16 mouse cellular contexts compared by ENCODE assay signal in genomic region chr10:80625764-80626163, GRCm38 (mm10). TPM values are rescaled to one million over a fixed set of nuclear protein-coding genes. Genes with fewer than 3 reads are reported as not detected.
DNase-seq lines count a peak whose midpoint lies in the region; ATAC-seq and TF ChIP-seq lines count a peak whose summit lies in the region.
"Had no signal": no experiment of that assay in that cellular context is flagged by ENCODE, and none has a peak within 500 bp of the region (broad histone marks: within the 10 kb centered on the region; RNA-seq: fewer than 3 reads in every experiment).

No protein-coding gene starts in this region.

- H3K9ac ChIP-seq in heart, embryonic 14.5 days (ENCODE audit: low read length) = peak overlapping the region; percentile 22; the same call in 1 of the 2 replicates
- H3K9ac ChIP-seq in midbrain, embryonic 16.5 days (ENCODE audit: low read depth, low read length) = no peak overlapping the region
- peak overlapping the region; percentile 8; the same call in 1 of the 2 replicates for H3K9ac ChIP-seq in liver, embryonic 12.5 days
- H3K9ac ChIP-seq: embryonic facial prominence, embryonic 12.5 days; hindbrain, embryonic 15.5 days; midbrain, embryonic 12.5 days; neural tube, embryonic 15.5 days had no signal

- no peak overlapping the region for H3K27ac ChIP-seq in heart, embryonic 14.5 days (replicated peaks in 1 of 2; ENCODE audit: control insufficient read depth in 1 of 2, insufficient read depth in 1 of 2, low read depth in 2 of 2, low read length in 2 of 2)
- no peak overlapping the region for H3K27ac ChIP-seq in midbrain, embryonic 10.5 days (replicated peaks)
- no peak overlapping the region for H3K27ac ChIP-seq in midbrain, embryonic 16.5 days (ENCODE audit: low read length)
- H3K27ac ChIP-seq in liver, embryonic 12.5 days = peak overlapping the region; percentile 96; the same call in 1 of the 2 replicates
- no peak overlapping the region for H3K27ac ChIP-seq in thymus, adult 2 months (ENCODE audit: control insufficient read depth, insufficient read depth, low read length)
- H3K27ac ChIP-seq: embryonic facial prominence, embryonic 12.5 days; hindbrain, embryonic 15.5 days; midbrain, embryonic 12.5 days; neural tube, embryonic 15.5 days had no signal

- no peak for TF ChIP-seq POLR2A in thymus, adult 2 months (IDR thresholded peaks at IDR 0.05; ENCODE audit: control insufficient read depth, extremely low read depth, insufficient read depth, low read length, poor library complexity)

- no peaks in the 10 kb centered on the region for H3K27me3 ChIP-seq in heart, embryonic 14.5 days (ENCODE audit: control insufficient read depth, insufficient read depth, low read length)
- no peaks in the 10 kb centered on the region for H3K27me3 ChIP-seq in midbrain, embryonic 10.5 days (ENCODE audit: low read depth, poor library complexity, severe bottlenecking)
- H3K27me3 ChIP-seq in midbrain, embryonic 16.5 days (ENCODE audit: control insufficient read depth, insufficient read depth, low read depth, low read length) = no peaks in the 10 kb centered on the region
- H3K27me3 ChIP-seq in liver, embryonic 12.5 days (replicated peaks) = no peaks in the 10 kb centered on the region
- no peaks in the 10 kb centered on the region for H3K27me3 ChIP-seq in thymus, adult 2 months (ENCODE audit: control insufficient read depth, insufficient read depth, low read length)
- H3K27me3 ChIP-seq: embryonic facial prominence, embryonic 12.5 days; hindbrain, embryonic 15.5 days; midbrain, embryonic 12.5 days; neural tube, embryonic 15.5 days had no signal

- DNase-seq in heart, postnatal 4 days = no peak
- DNase-seq in midbrain, embryonic 10.5 days (ENCODE audit: low spot score) = no peak
- no peak for DNase-seq in layer of hippocampus, adult 18-20 months (ENCODE audit: low spot score in 2 of 2)
- no peak for DNase-seq in thymus, adult 2 months
- DNase-seq: adrenal gland, postnatal 36 days; cerebellum, adult 2 months; gastrocnemius, postnatal 25 days; kidney, adult 18-20 months; lung, postnatal 36 days had no signal

- ATAC-seq in heart, embryonic 14.5 days (ENCODE audit: insufficient number of reproducible peaks, insufficient read depth, low FRiP score, low read depth) = no peak
- ATAC-seq in midbrain, embryonic 16.5 days = no peak
- no peak for ATAC-seq in liver, embryonic 12.5 days

- H3K36me3 ChIP-seq in heart, embryonic 14.5 days (ENCODE audit: control insufficient read depth, insufficient read depth, low read length) = no peaks in the 10 kb centered on the region
- H3K36me3 ChIP-seq in midbrain, embryonic 10.5 days = peaks cover 33% of the 10 kb centered on the region
- no peaks in the 10 kb centered on the region for H3K36me3 ChIP-seq in midbrain, embryonic 16.5 days (ENCODE audit: control insufficient read depth, insufficient read depth, low read length)
- H3K36me3 ChIP-seq in liver, embryonic 12.5 days = peaks cover 25% of the 10 kb centered on the region; the same call in 1 of the 2 replicates
- H3K36me3 ChIP-seq in thymus, adult 2 months (ENCODE audit: control insufficient read depth, insufficient read depth, low read length) = no peaks in the 10 kb centered on the region
- H3K36me3 ChIP-seq: hindbrain, embryonic 15.5 days; neural tube, embryonic 15.5 days had no signal

- no peak for TF ChIP-seq CTCF in thymus, adult 2 months (IDR thresholded peaks at IDR 0.05; ENCODE audit: borderline replicate concordance, control insufficient read depth, extremely low read depth, insufficient read depth, low read length, poor library complexity)

- H3K9me3 ChIP-seq in heart, embryonic 14.5 days (ENCODE audit: control insufficient read depth, low read length) = no peaks in the 10 kb centered on the region
- H3K9me3 ChIP-seq in midbrain, embryonic 10.5 days (replicated peaks) = no peaks in the 10 kb centered on the region
- H3K9me3 ChIP-seq in midbrain, embryonic 16.5 days (replicated peaks; ENCODE audit: control insufficient read depth, low read length, poor library complexity, severe bottlenecking) = no peaks in the 10 kb centered on the region
- no peaks in the 10 kb centered on the region for H3K9me3 ChIP-seq in liver, embryonic 12.5 days (replicated peaks)
- H3K9me3 ChIP-seq: embryonic facial prominence, embryonic 12.5 days; hindbrain, embryonic 15.5 days; midbrain, embryonic 12.5 days; neural tube, embryonic 15.5 days had no signal

- H3K4me1 ChIP-seq in heart, embryonic 14.5 days (ENCODE audit: control insufficient read depth in 2 of 2, insufficient read depth in 2 of 2, low read length in 2 of 2) = peaks cover 42 to 66% of the 10 kb centered on the region in 2 experiments
- H3K4me1 ChIP-seq in midbrain, embryonic 10.5 days = peaks cover 63% of the 10 kb centered on the region
- H3K4me1 ChIP-seq in midbrain, embryonic 16.5 days (ENCODE audit: control insufficient read depth, insufficient read depth, low read length) = peaks cover 24% of the 10 kb centered on the region
- H3K4me1 ChIP-seq in liver, embryonic 12.5 days = peaks cover 76% of the 10 kb centered on the region
- peaks cover 59% of the 10 kb centered on the region for H3K4me1 ChIP-seq in thymus, adult 2 months (replicated peaks; ENCODE audit: control insufficient read depth, insufficient read depth, low read length)

- H3K4me2 ChIP-seq in heart, embryonic 14.5 days (ENCODE audit: low read length) = no peak overlapping the region
- no peak overlapping the region for H3K4me2 ChIP-seq in midbrain, embryonic 16.5 days (ENCODE audit: low read length)
- H3K4me2 ChIP-seq in liver, embryonic 12.5 days = no peak overlapping the region
- H3K4me2 ChIP-seq: embryonic facial prominence, embryonic 12.5 days; hindbrain, embryonic 15.5 days; neural tube, embryonic 15.5 days had no signal

- H3K4me3 ChIP-seq in heart, embryonic 14.5 days (ENCODE audit: control insufficient read depth in 1 of 2, insufficient read depth in 1 of 2, low read depth in 1 of 2, low read length in 2 of 2) = no peak overlapping the region
- peak overlapping the region; percentile 3; the same call in 1 of the 2 replicates for H3K4me3 ChIP-seq in midbrain, embryonic 10.5 days
- no peak overlapping the region for H3K4me3 ChIP-seq in midbrain, embryonic 16.5 days (ENCODE audit: low read depth, low read length)
- H3K4me3 ChIP-seq in liver, embryonic 12.5 days = no peak overlapping the region
- H3K4me3 ChIP-seq in thymus, adult 2 months (ENCODE audit: control insufficient read depth, insufficient read depth, low read length) = no peak overlapping the region
- H3K4me3 ChIP-seq: embryonic facial prominence, embryonic 12.5 days; hindbrain, embryonic 15.5 days; midbrain, embryonic 12.5 days; neural tube, embryonic 15.5 days had no signal

- 86% methylated on average over 4 of the region's 4 CpGs for WGBS in heart, embryonic 14.5 days
- WGBS in midbrain, embryonic 10.5 days = 87% methylated on average over 4 of the region's 4 CpGs
- 91% methylated on average over 4 of the region's 4 CpGs for WGBS in midbrain, embryonic 16.5 days
- 87% methylated on average over 4 of the region's 4 CpGs for WGBS in liver, embryonic 12.5 days (ENCODE audit: insufficient replicate concordance)
- WGBS in thymus, adult 2 months = 84% methylated on average over 4 of the region's 4 CpGs

RNA-seq across cellular contexts. Expression of gene Csnk1g2, which starts 3.1 kb away (rescaled TPM):
- 64.8 and 65.0 TPM in 2 replicates for polyA plus RNA-seq in heart, embryonic 14.5 days (2014; fragmentation: Nextera tagmentation; extraction: Ambion mirVana)
- total RNA-seq in heart, postnatal 4 days (2021) = 100 to 1,000 TPM; 142 to 162 TPM
- polyA plus RNA-seq in midbrain, embryonic 10.5 days (2016; fragmentation: Nextera tagmentation; extraction: Ambion mirVana) = 131 and 151 TPM in 2 replicates
- polyA plus RNA-seq in midbrain, embryonic 16.5 days (2015; fragmentation: Nextera tagmentation; extraction: Ambion mirVana) = 79.9 and 96.8 TPM in 2 replicates
- polyA plus RNA-seq in liver, embryonic 12.5 days (2016; fragmentation: Nextera tagmentation; extraction: Ambion mirVana) = 106 TPM in 2 replicates
- 100 to 1,000 TPM; 230 to 247 TPM for total RNA-seq in layer of hippocampus, adult 18-20 months (2021)
- polyA plus RNA-seq in thymus, adult 2 months (2012; rRNA removed) = 492 and 499 TPM in 2 replicates

RNA-seq across cellular contexts. Expression of gene Gm49322, which starts 19.9 kb away (rescaled TPM):
- 0.88 and 1.4 TPM in 2 replicates for polyA plus RNA-seq in heart, embryonic 14.5 days (2014; fragmentation: Nextera tagmentation; extraction: Ambion mirVana)
- 1 to 10 TPM in 1 of 2 experiments, under 1 TPM in 1; 0.79 to 1.2 TPM for total RNA-seq in heart, postnatal 4 days (2021)
- 5.6 and 6.4 TPM in 2 replicates for polyA plus RNA-seq in midbrain, embryonic 10.5 days (2016; fragmentation: Nextera tagmentation; extraction: Ambion mirVana)
- 3.0 and 4.0 TPM in 2 replicates for polyA plus RNA-seq in midbrain, embryonic 16.5 days (2015; fragmentation: Nextera tagmentation; extraction: Ambion mirVana)
- polyA plus RNA-seq in liver, embryonic 12.5 days (2016; fragmentation: Nextera tagmentation; extraction: Ambion mirVana) = 2.6 and 3.0 TPM in 2 replicates
- 1 to 10 TPM; 2.6 to 3.1 TPM for total RNA-seq in layer of hippocampus, adult 18-20 months (2021)
- polyA plus RNA-seq in thymus, adult 2 months (2012; rRNA removed) = 7.5 and 8.1 TPM in 2 replicates

RNA-seq across cellular contexts. Expression of gene Adat3, which starts 23.1 kb away (rescaled TPM):
- 2.6 and 3.6 TPM in 2 replicates for polyA plus RNA-seq in heart, embryonic 14.5 days (2014; fragmentation: Nextera tagmentation; extraction: Ambion mirVana)
- total RNA-seq in heart, postnatal 4 days (2021) = 1 to 10 TPM; 2.6 to 2.9 TPM
- 10.6 and 10.8 TPM in 2 replicates for polyA plus RNA-seq in midbrain, embryonic 10.5 days (2016; fragmentation: Nextera tagmentation; extraction: Ambion mirVana)
- 4.5 and 6.2 TPM in 2 replicates for polyA plus RNA-seq in midbrain, embryonic 16.5 days (2015; fragmentation: Nextera tagmentation; extraction: Ambion mirVana)
- 7.0 and 7.4 TPM in 2 replicates for polyA plus RNA-seq in liver, embryonic 12.5 days (2016; fragmentation: Nextera tagmentation; extraction: Ambion mirVana)
- 1 to 10 TPM; 1.7 to 3.4 TPM for total RNA-seq in layer of hippocampus, adult 18-20 months (2021)
- polyA plus RNA-seq in thymus, adult 2 months (2012; rRNA removed) = 42.9 and 48.2 TPM in 2 replicates

RNA-seq across cellular contexts. Expression of gene Scamp4, which starts 23.1 kb away (rescaled TPM):
- 65.9 and 67.1 TPM in 2 replicates for polyA plus RNA-seq in heart, embryonic 14.5 days (2014; fragmentation: Nextera tagmentation; extraction: Ambion mirVana)
- total RNA-seq in heart, postnatal 4 days (2021) = 10 to 100 TPM; 27.0 to 30.4 TPM
- 91.0 and 94.1 TPM in 2 replicates for polyA plus RNA-seq in midbrain, embryonic 10.5 days (2016; fragmentation: Nextera tagmentation; extraction: Ambion mirVana)
- 61.2 and 64.3 TPM in 2 replicates for polyA plus RNA-seq in midbrain, embryonic 16.5 days (2015; fragmentation: Nextera tagmentation; extraction: Ambion mirVana)
- polyA plus RNA-seq in liver, embryonic 12.5 days (2016; fragmentation: Nextera tagmentation; extraction: Ambion mirVana) = 63.3 and 65.2 TPM in 2 replicates
- total RNA-seq in layer of hippocampus, adult 18-20 months (2021) = 10 to 100 TPM; 43.9 to 54.4 TPM
- polyA plus RNA-seq in thymus, adult 2 months (2012; rRNA removed) = 151 and 156 TPM in 2 replicates

RNA-seq across cellular contexts. Expression of gene Btbd2, which starts 31.1 kb away (rescaled TPM):
- 49.4 and 53.8 TPM in 2 replicates for polyA plus RNA-seq in heart, embryonic 14.5 days (2014; fragmentation: Nextera tagmentation; extraction: Ambion mirVana)
- 10 to 100 TPM; 42.2 to 42.4 TPM for total RNA-seq in heart, postnatal 4 days (2021)
- polyA plus RNA-seq in midbrain, embryonic 10.5 days (2016; fragmentation: Nextera tagmentation; extraction: Ambion mirVana) = 70.3 and 75.2 TPM in 2 replicates
- 71.8 and 73.5 TPM in 2 replicates for polyA plus RNA-seq in midbrain, embryonic 16.5 days (2015; fragmentation: Nextera tagmentation; extraction: Ambion mirVana)
- 26.0 and 27.3 TPM in 2 replicates for polyA plus RNA-seq in liver, embryonic 12.5 days (2016; fragmentation: Nextera tagmentation; extraction: Ambion mirVana)
- 100 to 1,000 TPM; 110 to 114 TPM for total RNA-seq in layer of hippocampus, adult 18-20 months (2021)
- 94.7 and 103 TPM in 2 replicates for polyA plus RNA-seq in thymus, adult 2 months (2012; rRNA removed)
